Mouse (Mus musculus) intestine, embryonic 16.5 days (tissue): ENCODE data around the gene Spag5. TPM values are rescaled to one million over a fixed set of nuclear protein-coding genes. Genes with fewer than 3 reads are reported as not detected.

Experiments used
- ATAC-seq: fragments of 200-750 bp; cut with Nextera tagmentation; 2 replicates; pipeline ENCODE4 v1.8.0; 2017; ENCODE audit warnings: moderate TSS enrichment, moderate library complexity
- H3K27ac ChIP-seq: fragments of 300-500 bp; sonication (generic); 2 replicates; pipeline ENCODE4 v1.5.1; 2014; ENCODE audit warnings: mild to moderate bottlenecking, low read length
- H3K27me3 ChIP-seq: fragments of 300-500 bp; sonication (generic); replicated peaks from 2 replicates; pipeline ENCODE4 v1.6.1; 2014; ENCODE audit warnings: low read length, control low read depth, mixed read lengths; ENCODE audit not compliant: control insufficient read depth, insufficient read depth
- H3K36me3 ChIP-seq: fragments of 300-500 bp; sonication (generic); 2 replicates; pipeline ENCODE4 v1.6.1; 2014; ENCODE audit warnings: low read length, control low read depth; ENCODE audit not compliant: control insufficient read depth, insufficient read depth
- H3K4me1 ChIP-seq: fragments of 300-500 bp; sonication (generic); 2 replicates; pipeline ENCODE4 v1.6.1; 2014; ENCODE audit warnings: low read length, control low read depth, mixed read lengths; ENCODE audit not compliant: control insufficient read depth, insufficient read depth
- H3K4me2 ChIP-seq: fragments of 300-500 bp; sonication (generic); 2 replicates; pipeline ENCODE4 v1.6.1; 2014; ENCODE audit warnings: low read depth, low read length, control low read depth
- H3K4me3 ChIP-seq: fragments of 300-500 bp; sonication (generic); 2 replicates; pipeline ENCODE4 v1.5.1; 2014; ENCODE audit warnings: mild to moderate bottlenecking, low read length
- H3K9ac ChIP-seq: fragments of 300-500 bp; sonication (generic); 2 replicates; pipeline ENCODE4 v1.6.1; 2014; ENCODE audit warnings: low read depth, low read length
- H3K9me3 ChIP-seq: fragments of 300-500 bp; sonication (generic); 2 replicates; pipeline ENCODE4 v1.6.1; 2016; ENCODE audit warnings: low read length, control low read depth; ENCODE audit not compliant: control insufficient read depth
- WGBS: fragments of 180-500 bp; shearing (Covaris S2); extraction: QIAGEN DNeasy Blood & Tissue Kit; methylation state at CpG from one replicate; pipeline ENCODE4 v1.1.7; 2014; 5-methylcytosine and 5-hydroxymethylcytosine counted together
- polyA plus RNA-seq: library from polyadenylated mRNA; unstranded; fragments of >200 nt; fragmentation: Nextera tagmentation; extraction: Ambion mirVana; gene quantifications from 2 replicates; pipeline ENCODE4 v1.2.1, GENCODE M21; 2015

The Spag5 gene
- polyA plus RNA-seq, 1 experiment from 2014 or later: 27.3 TPM

DNA sequence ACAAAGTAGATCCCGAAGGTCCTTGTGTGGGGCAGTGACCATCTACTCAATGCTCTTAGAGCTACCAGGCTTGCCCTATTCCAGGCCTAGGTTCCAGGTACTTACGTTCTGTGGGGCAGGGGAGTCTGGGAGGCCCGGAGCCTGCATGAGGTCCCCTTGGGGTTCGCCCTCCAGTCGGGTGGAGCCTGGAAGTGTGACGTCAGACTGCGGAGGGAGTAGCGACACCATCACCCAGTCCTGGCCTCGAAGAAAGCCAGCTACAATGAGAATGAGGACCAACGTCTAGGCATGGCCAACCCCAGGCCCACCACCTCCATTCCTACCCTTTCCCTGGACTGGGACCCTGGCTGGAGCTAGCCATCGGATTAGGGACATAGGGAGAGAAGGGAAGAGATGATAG lies 70.4 kb downstream of the Spag5 start:
- no peak overlapping the region for H3K4me2 ChIP-seq
- H3K4me1 ChIP-seq: peaks cover 26% of the 10 kb centered on the region
- ATAC-seq: no peak
- WGBS: 89% methylated on average over 11 of the region's 11 CpGs
- no peak overlapping the region for H3K9ac ChIP-seq
- no peaks in the 10 kb centered on the region for H3K36me3 ChIP-seq
- no peak overlapping the region for H3K4me3 ChIP-seq
- H3K27ac ChIP-seq: no peak overlapping the region
- no peaks in the 10 kb centered on the region for H3K27me3 ChIP-seq
- H3K9me3 ChIP-seq: no peaks in the 10 kb centered on the region

Other genes starting within 250 kb of the Spag5 start
- gene Eral1, start 221.1 kb upstream of the Spag5 start, polyA plus RNA-seq: 29.2 and 31.2 TPM in 2 replicates
- 14.2 and 16.1 TPM in 2 replicates for gene Fam222b, start 206.9 kb upstream of the Spag5 start, polyA plus RNA-seq
- 73.9 and 79.8 TPM in 2 replicates for gene Traf4, start 135.9 kb upstream of the Spag5 start, polyA plus RNA-seq
- 14.9 and 17.1 TPM in 2 replicates for gene Nek8, start 124.9 kb upstream of the Spag5 start, polyA plus RNA-seq
- gene Tlcd1, start 124.8 kb upstream of the Spag5 start, polyA plus RNA-seq: 39.5 and 44.2 TPM in 2 replicates
- gene Rpl23a, start 117.9 kb upstream of the Spag5 start, polyA plus RNA-seq: 1,166 and 1,241 TPM in 2 replicates
- 71.0 and 73.4 TPM in 2 replicates for gene Rab34, start 113.1 kb upstream of the Spag5 start, polyA plus RNA-seq
- 1.8 and 2.3 TPM in 2 replicates for gene Proca1, start 108.1 kb upstream of the Spag5 start, polyA plus RNA-seq
- 72.7 and 74.8 TPM in 2 replicates for gene Sdf2, start 55.8 kb upstream of the Spag5 start, polyA plus RNA-seq
- 19.6 and 21.1 TPM in 2 replicates for gene Supt6, start 55.5 kb upstream of the Spag5 start, polyA plus RNA-seq
- gene 2610507B11Rik, start 39.8 kb upstream of the Spag5 start, polyA plus RNA-seq: 50.6 and 56.9 TPM in 2 replicates
- gene BC030499, start 10.7 kb upstream of the Spag5 start, polyA plus RNA-seq: 0.32 TPM in 1 of 2 replicates, not detected in the other
- gene Aldoc, start 21.4 kb downstream of the Spag5 start, polyA plus RNA-seq: 33.3 and 34.0 TPM in 2 replicates
- gene Pigs, start 26.9 kb downstream of the Spag5 start, polyA plus RNA-seq: 92.9 and 93.1 TPM in 2 replicates
- gene Unc119, start 42.0 kb downstream of the Spag5 start, polyA plus RNA-seq: 29.5 and 29.9 TPM in 2 replicates
- gene Foxn1, start 85.0 kb downstream of the Spag5 start, polyA plus RNA-seq: not detected in 2 replicates
- gene Slc13a2, start 120.7 kb downstream of the Spag5 start, polyA plus RNA-seq: 4.6 and 6.7 TPM in 2 replicates
- 11.0 and 12.8 TPM in 2 replicates for gene Slc46a1, start 164.2 kb downstream of the Spag5 start, polyA plus RNA-seq
- gene Sarm1, start 196.2 kb downstream of the Spag5 start, polyA plus RNA-seq: 1.6 and 2.1 TPM in 2 replicates
- 18.1 and 29.3 TPM in 2 replicates for gene Vtn, start 197.6 kb downstream of the Spag5 start, polyA plus RNA-seq
- not detected in 2 replicates for gene Sebox, start 201.9 kb downstream of the Spag5 start, polyA plus RNA-seq
- gene Tmem199, start 210.6 kb downstream of the Spag5 start, polyA plus RNA-seq: 60.6 and 62.2 TPM in 2 replicates
- gene Poldip2, start 210.7 kb downstream of the Spag5 start, polyA plus RNA-seq: 135 and 146 TPM in 2 replicates
- 86.4 and 88.6 TPM in 2 replicates for gene Tnfaip1, start 234.8 kb downstream of the Spag5 start, polyA plus RNA-seq
- 118 and 124 TPM in 2 replicates for gene Ift20, start 234.8 kb downstream of the Spag5 start, polyA plus RNA-seq
- 228 and 248 TPM in 2 replicates for gene Tmem97, start 249.2 kb downstream of the Spag5 start, polyA plus RNA-seq